Mouse (Mus musculus) gastrocnemius, postnatal 25 days (tissue): Measurements from ENCODE around the gene Coro6. TPM values are rescaled to one million over a fixed set of nuclear protein-coding genes. Genes with fewer than 3 reads are reported as not detected.

Experiments used
- DNase-seq: peaks from one replicate; pipeline ENCODE4 v3.0.0; 2022
- total RNA-seq, 2 experiments: library from RNA; stranded (reverse); gene quantifications; 1 replicate in 1 of 2; 2 replicates in 1 of 2; pipeline ENCODE4 v1.2.3; 2021

Coro6 gene
- total RNA-seq, 2 experiments from 2014 or later: 146 to 148 TPM

- peak; percentile 90 for DNase-seq
These were observed 50.9 kb downstream of the Coro6 start for GRCm38 (mm10) chr11:77512891-77513810.

- no peak for DNase-seq
These were observed 51.6 kb downstream of the Coro6 start for GRCm38 (mm10) chr11:77513811-77514170.

DNA sequence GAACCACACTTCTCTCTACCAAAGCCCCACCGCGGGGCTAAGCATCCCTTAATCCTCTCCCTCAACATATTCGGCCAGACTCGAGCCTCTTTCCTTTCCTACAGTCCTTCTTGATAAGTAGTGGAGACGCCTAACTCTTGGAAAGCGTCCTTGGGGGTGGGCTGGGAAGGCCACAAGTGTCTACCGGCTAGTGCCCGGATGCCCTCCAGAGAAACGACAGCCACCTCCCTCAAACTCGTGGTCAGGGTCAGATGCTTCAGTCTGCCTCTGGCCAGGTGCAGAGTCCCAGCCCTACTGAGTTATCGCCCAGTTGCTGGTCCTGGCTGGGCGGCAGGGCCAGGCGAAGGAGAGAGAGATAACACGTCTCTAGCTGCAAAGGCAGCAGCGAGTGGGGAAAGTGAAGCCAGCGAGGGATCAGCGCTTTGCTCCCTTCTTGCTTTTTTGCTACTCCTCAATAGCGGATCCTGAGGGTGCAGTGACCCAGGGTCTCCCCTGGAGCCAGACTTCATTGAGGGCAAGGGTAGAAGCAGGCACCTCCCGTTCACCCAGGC is 52.1 kb downstream of the Coro6 start:
- DNase-seq: peak; percentile 18

DNA sequence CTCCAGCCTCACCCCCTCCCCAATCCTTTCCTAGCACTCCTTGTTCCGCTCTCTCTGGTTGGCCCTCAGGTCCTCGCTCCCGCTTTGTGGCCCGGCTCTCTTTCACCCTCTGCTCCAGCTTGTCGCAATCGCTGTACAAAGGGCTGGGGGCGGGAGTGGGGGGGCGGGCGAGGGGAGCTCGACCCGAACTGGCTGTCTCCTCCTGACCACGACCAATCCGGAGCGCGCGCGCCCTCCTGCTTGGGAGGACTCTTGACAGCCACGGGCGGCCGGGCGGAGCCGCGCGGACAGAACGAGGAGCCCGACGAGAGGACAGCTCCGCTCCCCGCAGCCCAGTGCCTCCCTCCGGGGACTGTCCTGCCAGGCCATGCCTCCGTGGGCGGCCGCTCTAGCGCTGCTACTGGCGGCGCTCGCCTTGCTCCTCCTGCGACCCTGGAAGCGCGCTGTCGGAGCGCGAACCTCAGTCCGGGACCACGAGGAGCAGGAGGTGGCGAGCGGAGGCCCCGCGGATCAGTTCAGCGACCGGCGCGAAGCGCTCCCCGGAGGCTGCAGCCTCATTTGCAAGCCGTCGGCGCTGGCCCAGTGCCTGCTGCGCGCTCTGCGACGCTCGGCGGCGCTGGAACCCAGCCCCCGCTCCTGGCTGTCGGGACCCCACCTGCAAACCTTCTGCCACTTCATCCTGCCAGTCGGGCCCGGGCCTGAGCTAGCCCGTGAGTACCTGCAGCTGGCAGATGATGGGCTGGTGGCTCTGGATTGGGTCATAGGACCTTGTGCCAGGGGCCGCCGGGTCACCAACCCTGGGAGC is 52.8 kb downstream of the Coro6 start, which contains the start of gene Abhd15:
Abhd15 (plus strand) TSS at position 290 of the 805 bp plus-strand sequence.
- DNase-seq: peak; percentile 86

GRCm38 (mm10) chr11:77515637-77516552 is 53.7 kb downstream of the Coro6 start, which contains the start of gene Trp53i13:
Trp53i13 (minus strand) TSS chr11:77515980.
- DNase-seq: peak; percentile 20

GRCm38 (mm10) chr11:77516553-77517425 is 54.6 kb downstream of the Coro6 start:
- no peak for DNase-seq

GRCm38 (mm10) chr11:77518051-77518798 is 56.0 kb downstream of the Coro6 start:
- no peak for DNase-seq

GRCm38 (mm10) chr11:77519043-77519442 is 56.8 kb downstream of the Coro6 start, which contains the start of gene Gm10392:
Gm10392 (minus strand) TSS chr11:77519198.
- DNase-seq: peak; percentile 42

Other genes starting within 250 kb of the Coro6 start
- 10 to 100 TPM; 35.3 to 44.3 TPM for gene Ssh2, start 246.1 kb upstream of the Coro6 start, total RNA-seq
- gene Ankrd13b, start 27.3 kb downstream of the Coro6 start, total RNA-seq: 1 to 10 TPM; 7.4 to 7.8 TPM
- 10 to 100 TPM; 24.1 to 24.6 TPM for gene Git1, start 31.2 kb downstream of the Coro6 start, total RNA-seq
- gene Abhd15, start 52.7 kb downstream of the Coro6 start, total RNA-seq: 1 to 10 TPM in 1 of 2 experiments, under 1 TPM in 1; 0.26 to 2.1 TPM
- 1 to 10 TPM; 3.6 to 3.7 TPM for gene Trp53i13, start 53.6 kb downstream of the Coro6 start, total RNA-seq
- not detected for gene Gm10392, start 56.8 kb downstream of the Coro6 start, total RNA-seq
- gene Taok1, start 145.4 kb downstream of the Coro6 start, total RNA-seq: 10 to 100 TPM; 35.5 to 36.1 TPM
- 10 to 100 TPM; 34.7 to 37.3 TPM for gene Nufip2, start 223.7 kb downstream of the Coro6 start, total RNA-seq